11 mouse cellular contexts compared by ENCODE assay signal in the genomic region with DNA sequence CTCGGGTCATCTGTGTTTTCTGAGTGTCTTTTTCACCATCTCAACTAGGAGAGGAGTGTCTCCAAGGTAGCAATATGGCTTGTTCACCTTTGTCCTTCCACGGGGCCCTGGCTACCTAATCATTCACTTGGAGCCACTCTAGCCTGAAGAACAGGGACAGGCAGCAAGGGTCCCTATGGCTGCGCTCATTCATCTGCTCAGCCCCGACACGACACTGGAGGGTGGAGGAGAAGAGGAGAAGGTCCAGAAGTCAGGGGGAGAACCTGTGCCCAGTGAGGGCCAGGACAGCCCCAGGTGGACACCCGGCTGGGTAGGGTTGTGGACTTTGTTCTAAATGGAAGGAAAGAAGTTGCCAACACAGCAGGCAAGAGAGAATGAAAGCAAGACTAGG. TPM values are rescaled to one million over a fixed set of nuclear protein-coding genes. Genes with fewer than 3 reads are reported as not detected.
A peak's percentile ranks its signal among the peaks of the same experiment; 100 is the strongest.
DNase-seq lines count a peak whose midpoint lies in the region; ATAC-seq lines count a peak whose summit lies in the region.
"Had no signal": no experiment of that assay in that cellular context is flagged by ENCODE, and none has a peak within 500 bp of the region (broad histone marks: within the 10 kb centered on the region; RNA-seq: fewer than 3 reads in every experiment).

No protein-coding gene starts in this region.

- ATAC-seq in kidney, embryonic 14.5 days (ENCODE audit: low FRiP score, low TSS enrichment): no peak
- ATAC-seq in intestine, embryonic 16.5 days: peak; percentile 39
- peak; percentile 45; the same call in 1 of the 2 replicates for ATAC-seq in kidney, embryonic 15.5 days (replicated peaks; ENCODE audit: low FRiP score)
- ATAC-seq in stomach, embryonic 16.5 days (ENCODE audit: insufficient read depth, low FRiP score): no peak
- ATAC-seq: hindbrain, embryonic 16.5 days had no signal

- no peak overlapping the region for H3K4me2 ChIP-seq in kidney, embryonic 14.5 days (replicated peaks; ENCODE audit: low read depth, low read length)
- peak overlapping the region; percentile 29; the same call in 1 of the 2 replicates for H3K4me2 ChIP-seq in intestine, embryonic 16.5 days (ENCODE audit: low read depth, low read length)
- peak overlapping the region; percentile 16; the same call in 1 of the 2 replicates for H3K4me2 ChIP-seq in kidney, embryonic 15.5 days
- no peak overlapping the region for H3K4me2 ChIP-seq in stomach, embryonic 16.5 days (ENCODE audit: low read depth, low read length)
- H3K4me2 ChIP-seq: liver, embryonic 13.5 days; neural tube, embryonic 12.5 days had no signal

- no peak overlapping the region for H3K9ac ChIP-seq in kidney, embryonic 14.5 days (ENCODE audit: low read depth, low read length)
- H3K9ac ChIP-seq in intestine, embryonic 16.5 days (ENCODE audit: low read depth, low read length): peak overlapping the region; percentile 35
- no peak overlapping the region for H3K9ac ChIP-seq in kidney, embryonic 15.5 days
- 0 out of 2 replicates have a peak overlapping the region, but pooled peaks have one; percentile 23 for H3K9ac ChIP-seq in stomach, embryonic 16.5 days (ENCODE audit: low read length)
- H3K9ac ChIP-seq: liver, embryonic 13.5 days; neural tube, embryonic 12.5 days had no signal

- H3K9me3 ChIP-seq in kidney, embryonic 14.5 days (ENCODE audit: control insufficient read depth, low read length): no peaks in the 10 kb centered on the region
- no peaks in the 10 kb centered on the region for H3K9me3 ChIP-seq in intestine, embryonic 16.5 days (ENCODE audit: control insufficient read depth, low read length)
- no peaks in the 10 kb centered on the region for H3K9me3 ChIP-seq in kidney, embryonic 15.5 days (replicated peaks)
- no peaks in the 10 kb centered on the region for H3K9me3 ChIP-seq in stomach, embryonic 16.5 days (replicated peaks; ENCODE audit: control insufficient read depth, low read length)
- H3K9me3 ChIP-seq: G1E; liver, embryonic 13.5 days; neural tube, embryonic 12.5 days had no signal

- H3K36me3 ChIP-seq in kidney, embryonic 14.5 days (ENCODE audit: control insufficient read depth, insufficient read depth, low read length): no peaks in the 10 kb centered on the region
- H3K36me3 ChIP-seq in intestine, embryonic 16.5 days (ENCODE audit: control insufficient read depth, insufficient read depth, low read length): no peaks in the 10 kb centered on the region
- no peaks in the 10 kb centered on the region for H3K36me3 ChIP-seq in kidney, embryonic 15.5 days
- H3K36me3 ChIP-seq in stomach, embryonic 16.5 days (ENCODE audit: control insufficient read depth, insufficient read depth, low read length): no peaks in the 10 kb centered on the region
- H3K36me3 ChIP-seq: G1E; liver, embryonic 13.5 days; neural tube, embryonic 12.5 days had no signal

- peak; percentile 76 for DNase-seq in kidney, adult 11 months
- no peak for DNase-seq in spleen, postnatal 10 days (ENCODE audit: low spot score in 2 of 2)
- DNase-seq in right cerebral cortex, postnatal 10 days (ENCODE audit: low spot score in 2 of 2): no peak

- H3K27me3 ChIP-seq in kidney, embryonic 14.5 days (ENCODE audit: control insufficient read depth, insufficient read depth, low read length): no peaks in the 10 kb centered on the region
- H3K27me3 ChIP-seq in intestine, embryonic 16.5 days (replicated peaks; ENCODE audit: control insufficient read depth, insufficient read depth, low read length): no peaks in the 10 kb centered on the region
- H3K27me3 ChIP-seq in kidney, embryonic 15.5 days: 0 out of 2 replicates have a peak, but pooled peaks cover 7% of the 10 kb centered on the region
- no peaks in the 10 kb centered on the region for H3K27me3 ChIP-seq in stomach, embryonic 16.5 days (ENCODE audit: control insufficient read depth, insufficient read depth, low read length)

- 61% methylated on average over 6 of the region's 6 CpGs for WGBS in kidney, embryonic 14.5 days
- WGBS in intestine, embryonic 16.5 days: 61% methylated on average over 6 of the region's 6 CpGs
- 62% methylated on average over 6 of the region's 6 CpGs for WGBS in kidney, embryonic 15.5 days
- 76% methylated on average over 6 of the region's 6 CpGs for WGBS in stomach, embryonic 16.5 days

- no peak overlapping the region for H3K27ac ChIP-seq in kidney, embryonic 14.5 days (ENCODE audit: low read depth, low read length)
- peak overlapping the region; percentile 78 for H3K27ac ChIP-seq in intestine, embryonic 16.5 days (ENCODE audit: low read length)
- H3K27ac ChIP-seq in kidney, embryonic 15.5 days: peak overlapping the region; percentile 54
- no peak overlapping the region for H3K27ac ChIP-seq in stomach, embryonic 16.5 days (ENCODE audit: low read length)
- H3K27ac ChIP-seq: liver, embryonic 13.5 days; neural tube, embryonic 12.5 days had no signal

- peaks cover 10% of the 10 kb centered on the region; the same call in 1 of the 2 replicates for H3K4me1 ChIP-seq in kidney, embryonic 14.5 days (ENCODE audit: control insufficient read depth, insufficient read depth, low read length)
- peaks cover 23% of the 10 kb centered on the region for H3K4me1 ChIP-seq in intestine, embryonic 16.5 days (ENCODE audit: control insufficient read depth, insufficient read depth, low read length)
- peaks cover 29% of the 10 kb centered on the region for H3K4me1 ChIP-seq in kidney, embryonic 15.5 days
- peaks cover 17% of the 10 kb centered on the region; the same call in 1 of the 2 replicates for H3K4me1 ChIP-seq in stomach, embryonic 16.5 days (ENCODE audit: control insufficient read depth, insufficient read depth, low read length)

- no peak overlapping the region for H3K4me3 ChIP-seq in kidney, embryonic 14.5 days (ENCODE audit: low read length)
- H3K4me3 ChIP-seq in intestine, embryonic 16.5 days (ENCODE audit: low read length): no peak overlapping the region
- H3K4me3 ChIP-seq in kidney, embryonic 15.5 days (replicated peaks): no peak overlapping the region
- H3K4me3 ChIP-seq in stomach, embryonic 16.5 days (replicated peaks; ENCODE audit: low read length): no peak overlapping the region
- H3K4me3 ChIP-seq: liver, embryonic 13.5 days; neural tube, embryonic 12.5 days had no signal

RNA-seq across cellular contexts. Expression of a gene that starts 5.7 kb away (rescaled TPM):
- 35.9 and 47.1 TPM in 2 replicates for polyA plus RNA-seq in kidney, embryonic 14.5 days (2014; fragmentation: Nextera tagmentation; extraction: Ambion mirVana)
- 49.3 and 51.6 TPM in 2 replicates for polyA plus RNA-seq in intestine, embryonic 16.5 days (2015; fragmentation: Nextera tagmentation; extraction: Ambion mirVana)
- 73.4 and 84.3 TPM in 2 replicates for polyA plus RNA-seq in kidney, embryonic 15.5 days (2015; fragmentation: Nextera tagmentation; extraction: Ambion mirVana)
- 61.1 and 69.5 TPM in 2 replicates for polyA plus RNA-seq in stomach, embryonic 16.5 days (2015; fragmentation: Nextera tagmentation; extraction: Ambion mirVana)

RNA-seq across cellular contexts. Expression of a gene that starts 6.3 kb away (rescaled TPM):
- polyA plus RNA-seq in kidney, embryonic 14.5 days (2014; fragmentation: Nextera tagmentation; extraction: Ambion mirVana): 0.18 and 0.30 TPM in 2 replicates
- 2.8 and 5.0 TPM in 2 replicates for polyA plus RNA-seq in intestine, embryonic 16.5 days (2015; fragmentation: Nextera tagmentation; extraction: Ambion mirVana)
- polyA plus RNA-seq in kidney, embryonic 15.5 days (2015; fragmentation: Nextera tagmentation; extraction: Ambion mirVana): 0.34 and 0.35 TPM in 2 replicates
- 0.45 and 0.49 TPM in 2 replicates for polyA plus RNA-seq in stomach, embryonic 16.5 days (2015; fragmentation: Nextera tagmentation; extraction: Ambion mirVana)
- polyA plus RNA-seq: G1E had no signal

RNA-seq across cellular contexts. Expression of a gene that starts 9.5 kb away (rescaled TPM):
- 0.63 and 1.5 TPM in 2 replicates for polyA plus RNA-seq in kidney, embryonic 14.5 days (2014; fragmentation: Nextera tagmentation; extraction: Ambion mirVana)
- polyA plus RNA-seq in intestine, embryonic 16.5 days (2015; fragmentation: Nextera tagmentation; extraction: Ambion mirVana): 3.5 and 5.0 TPM in 2 replicates
- 1.9 and 2.5 TPM in 2 replicates for polyA plus RNA-seq in kidney, embryonic 15.5 days (2015; fragmentation: Nextera tagmentation; extraction: Ambion mirVana)
- 0.70 and 0.89 TPM in 2 replicates for polyA plus RNA-seq in stomach, embryonic 16.5 days (2015; fragmentation: Nextera tagmentation; extraction: Ambion mirVana)
- polyA plus RNA-seq: G1E; liver, embryonic 13.5 days had no signal

RNA-seq across cellular contexts. Expression of a gene that starts 17.7 kb away (rescaled TPM):
- polyA plus RNA-seq in kidney, embryonic 14.5 days (2014; fragmentation: Nextera tagmentation; extraction: Ambion mirVana): 30.1 and 36.6 TPM in 2 replicates
- polyA plus RNA-seq in intestine, embryonic 16.5 days (2015; fragmentation: Nextera tagmentation; extraction: Ambion mirVana): 12.1 and 14.1 TPM in 2 replicates
- polyA plus RNA-seq in kidney, embryonic 15.5 days (2015; fragmentation: Nextera tagmentation; extraction: Ambion mirVana): 29.8 and 31.5 TPM in 2 replicates
- polyA plus RNA-seq in stomach, embryonic 16.5 days (2015; fragmentation: Nextera tagmentation; extraction: Ambion mirVana): 15.0 and 15.5 TPM in 2 replicates
- polyA plus RNA-seq: G1E had no signal

RNA-seq across cellular contexts. Expression of a gene that starts 32.7 kb away (rescaled TPM):
- polyA plus RNA-seq in kidney, embryonic 14.5 days (2014; fragmentation: Nextera tagmentation; extraction: Ambion mirVana): 9.7 and 10.1 TPM in 2 replicates
- polyA plus RNA-seq in intestine, embryonic 16.5 days (2015; fragmentation: Nextera tagmentation; extraction: Ambion mirVana): 5.9 and 7.5 TPM in 2 replicates
- 9.3 and 11.9 TPM in 2 replicates for polyA plus RNA-seq in kidney, embryonic 15.5 days (2015; fragmentation: Nextera tagmentation; extraction: Ambion mirVana)
- 13.0 and 16.0 TPM in 2 replicates for polyA plus RNA-seq in stomach, embryonic 16.5 days (2015; fragmentation: Nextera tagmentation; extraction: Ambion mirVana)
- polyA plus RNA-seq: G1E had no signal

Comparison
In these comparisons a context has a peak if more than half of its experiments do, and no peak if none do; other contexts are left out.
1. ATAC-seq: peak in intestine, embryonic 16.5 days (single experiment) and kidney, embryonic 15.5 days (single experiment); none in kidney, embryonic 14.5 days (single experiment) and stomach, embryonic 16.5 days (single experiment).
2. H3K27ac ChIP-seq: peak in intestine, embryonic 16.5 days (single experiment) and kidney, embryonic 15.5 days (single experiment); none in kidney, embryonic 14.5 days (single experiment) and stomach, embryonic 16.5 days (single experiment).
3. H3K4me2 ChIP-seq: peak in intestine, embryonic 16.5 days (single experiment) and kidney, embryonic 15.5 days (single experiment); none in kidney, embryonic 14.5 days (single experiment) and stomach, embryonic 16.5 days (single experiment).
4. H3K9ac ChIP-seq: peak in intestine, embryonic 16.5 days (single experiment) and stomach, embryonic 16.5 days (single experiment); none in kidney, embryonic 14.5 days (single experiment) and kidney, embryonic 15.5 days (single experiment).